24 mouse cellular contexts compared by ENCODE assay signal in genomic region chr11:87793460-87793859, GRCm38 (mm10). TPM values are rescaled to one million over a fixed set of nuclear protein-coding genes. Genes with fewer than 3 reads are reported as not detected.
DNase-seq lines count a peak whose midpoint lies in the region; ATAC-seq lines count a peak whose summit lies in the region.
"Had no signal": no experiment of that assay in that cellular context is flagged by ENCODE, and none has a peak within 500 bp of the region (broad histone marks: within the 10 kb centered on the region; RNA-seq: fewer than 3 reads in every experiment).

Mpo (plus strand) TSS chr11:87793581.

- no peak for DNase-seq in heart, embryonic 10.5 days (ENCODE audit: low spot score)
- no peak for DNase-seq in heart, adult 11 months
- DNase-seq in adrenal gland, postnatal 36 days: no peak
- no peak for DNase-seq in kidney, postnatal 14 days
- no peak for DNase-seq in urinary bladder, adult 18-20 months (ENCODE audit: low spot score in 2 of 2)
- DNase-seq: adrenal gland, postnatal 14 days; cerebellum, adult 9-11 months; gastrocnemius, adult 2 months; left cerebral cortex, postnatal 4 days; lung, postnatal 4 days; thymus, postnatal 14 days had no signal

- no peak within 1 kb of the TSS for H3K4me2 ChIP-seq in liver, embryonic 15.5 days
- no peak within 1 kb of the TSS for H3K4me2 ChIP-seq in stomach, embryonic 16.5 days (ENCODE audit: low read depth, low read length)
- H3K4me2 ChIP-seq: embryonic facial prominence, embryonic 13.5 days; heart, embryonic 11.5 days; limb, embryonic 15.5 days; midbrain, embryonic 11.5 days had no signal

- no peak within 1 kb of the TSS for H3K4me3 ChIP-seq in heart, embryonic 10.5 days
- peak within 1 kb of the TSS; percentile 18; the same call in 1 of the 2 replicates for H3K4me3 ChIP-seq in liver, embryonic 15.5 days (replicated peaks)
- no peak within 1 kb of the TSS for H3K4me3 ChIP-seq in stomach, embryonic 16.5 days (replicated peaks; ENCODE audit: low read length)
- H3K4me3 ChIP-seq: embryonic facial prominence, embryonic 13.5 days; gastrocnemius, adult 2 months; hindbrain, embryonic 10.5 days; limb, embryonic 15.5 days had no signal

- peak; percentile 29 to 34; a peak in 2 of 4 replicates for ATAC-seq in hematopoietic stem cell, adult 5-6 weeks (replicated peaks in 1 of 2; ENCODE audit: insufficient read depth in 1 of 2, low FRiP score in 2 of 2, low TSS enrichment in 1 of 2, low read depth in 1 of 2, poor library complexity in 2 of 2, severe bottlenecking in 2 of 2)
- peak; percentile 31; the same call in 1 of the 2 replicates for ATAC-seq in liver, embryonic 15.5 days (ENCODE audit: insufficient read depth)
- no peak for ATAC-seq in stomach, embryonic 16.5 days (ENCODE audit: insufficient read depth, low FRiP score)
- ATAC-seq: forebrain, embryonic 14.5 days; hindbrain, postnatal 0 days; intestine, embryonic 16.5 days had no signal

- no peaks in the 10 kb centered on the region for H3K36me3 ChIP-seq in heart, embryonic 10.5 days
- H3K36me3 ChIP-seq in liver, embryonic 15.5 days (replicated peaks): no peaks in the 10 kb centered on the region
- H3K36me3 ChIP-seq in stomach, embryonic 16.5 days (ENCODE audit: control insufficient read depth, insufficient read depth, low read length): no peaks in the 10 kb centered on the region
- H3K36me3 ChIP-seq: embryonic facial prominence, embryonic 13.5 days; hindbrain, embryonic 10.5 days; limb, embryonic 15.5 days had no signal

- H3K27ac ChIP-seq in heart, embryonic 10.5 days: no peak within 1 kb of the TSS
- H3K27ac ChIP-seq in liver, embryonic 15.5 days (replicated peaks): no peak within 1 kb of the TSS
- no peak within 1 kb of the TSS for H3K27ac ChIP-seq in stomach, embryonic 16.5 days (ENCODE audit: low read length)
- H3K27ac ChIP-seq: embryonic facial prominence, embryonic 13.5 days; gastrocnemius, adult 2 months; hindbrain, embryonic 10.5 days; hindbrain, postnatal 0 days; limb, embryonic 15.5 days had no signal

- H3K9ac ChIP-seq in liver, embryonic 15.5 days: no peak within 1 kb of the TSS
- no peak within 1 kb of the TSS for H3K9ac ChIP-seq in stomach, embryonic 16.5 days (ENCODE audit: low read length)
- H3K9ac ChIP-seq: embryonic facial prominence, embryonic 13.5 days; limb, embryonic 15.5 days had no signal

- peaks cover 17% of the 10 kb centered on the region for H3K4me1 ChIP-seq in heart, embryonic 10.5 days
- H3K4me1 ChIP-seq in liver, embryonic 15.5 days (replicated peaks): 0 out of 2 replicates have a peak, but pooled peaks cover 3% of the 10 kb centered on the region
- no peaks in the 10 kb centered on the region for H3K4me1 ChIP-seq in stomach, embryonic 16.5 days (ENCODE audit: control insufficient read depth, insufficient read depth, low read length)
- H3K4me1 ChIP-seq: embryonic facial prominence, embryonic 13.5 days; limb, embryonic 15.5 days had no signal

- H3K27me3 ChIP-seq in heart, embryonic 10.5 days (ENCODE audit: insufficient read depth, poor library complexity, severe bottlenecking): peaks cover 11% of the 10 kb centered on the region; the same call in 1 of the 2 replicates
- H3K27me3 ChIP-seq in liver, embryonic 15.5 days: peaks cover 22% of the 10 kb centered on the region
- no peaks in the 10 kb centered on the region for H3K27me3 ChIP-seq in stomach, embryonic 16.5 days (ENCODE audit: control insufficient read depth, insufficient read depth, low read length)
- H3K27me3 ChIP-seq: embryonic facial prominence, embryonic 13.5 days had no signal

- WGBS in heart, embryonic 10.5 days: 33% methylated on average over 3 of the region's 3 CpGs
- WGBS in liver, embryonic 15.5 days (ENCODE audit: insufficient replicate concordance): 20% methylated on average over 3 of the region's 3 CpGs
- 65% methylated on average over 3 of the region's 3 CpGs for WGBS in stomach, embryonic 16.5 days

- H3K9me3 ChIP-seq in heart, embryonic 10.5 days: no peaks in the 10 kb centered on the region
- H3K9me3 ChIP-seq in liver, embryonic 15.5 days (replicated peaks): no peaks in the 10 kb centered on the region
- no peaks in the 10 kb centered on the region for H3K9me3 ChIP-seq in stomach, embryonic 16.5 days (replicated peaks; ENCODE audit: control insufficient read depth, low read length)
- H3K9me3 ChIP-seq: embryonic facial prominence, embryonic 13.5 days; hindbrain, embryonic 10.5 days; limb, embryonic 15.5 days had no signal

RNA-seq across cellular contexts. Expression of gene Mpo, which starts in this region (rescaled TPM):
- polyA plus RNA-seq in heart, embryonic 10.5 days (2016; fragmentation: Nextera tagmentation; extraction: Ambion mirVana): 5.8 and 11.8 TPM in 2 replicates
- 288 and 568 TPM in 2 replicates for total RNA-seq in hematopoietic stem cell, adult 5-6 weeks (2017)
- polyA plus RNA-seq in liver, embryonic 15.5 days (2015; fragmentation: Nextera tagmentation; extraction: Ambion mirVana): 448 and 474 TPM in 2 replicates
- polyA plus RNA-seq in stomach, embryonic 16.5 days (2015; fragmentation: Nextera tagmentation; extraction: Ambion mirVana): 17.4 and 19.0 TPM in 2 replicates
- under 1 TPM in 1 of 2 experiments, not detected in 1; 0.40 TPM for total RNA-seq in adrenal gland, postnatal 36 days (2021)
- total RNA-seq: gastrocnemius, adult 2 months; midbrain, postnatal 0 days had no signal
- polyA plus RNA-seq: frontal cortex, adult 2 months; midbrain, postnatal 0 days had no signal

Comparison
In these comparisons a context has a peak if more than half of its experiments do, and no peak if none do; other contexts are left out.
1. RNA of gene Mpo (total RNA-seq): 288 to 568 TPM in hematopoietic stem cell, adult 5-6 weeks; 0.40 TPM in adrenal gland, postnatal 36 days; every median in the first group is over 100 times any median in the second.
2. RNA of gene Mpo (polyA plus RNA-seq): 448 to 474 TPM in liver, embryonic 15.5 days; 17.4 to 19.0 TPM in stomach, embryonic 16.5 days and 5.8 to 11.8 TPM in heart, embryonic 10.5 days; every median in the first group is over 10 times any median in the second.